Mouse (Mus musculus): ENCODE results near the gene Asgr1.

The Asgr1 gene

GRCm38 (mm10) chr11:70026689-70027088 is 27.2 kb upstream of the Asgr1 start:
- DNase-seq (ENCODE audit: inconsistent ontology term): peak; percentile 93

- DNase-seq (ENCODE audit: inconsistent ontology term): peak; percentile 72
These were observed 26.5 kb upstream of the Asgr1 start for GRCm38 (mm10) chr11:70027397-70027796.

- DNase-seq (ENCODE audit: inconsistent ontology term): no peak
These were observed 25.3 kb upstream of the Asgr1 start for GRCm38 (mm10) chr11:70028401-70029129.

- DNase-seq (ENCODE audit: inconsistent ontology term): peak; percentile 97
These were observed 24.6 kb upstream of the Asgr1 start for GRCm38 (mm10) chr11:70029130-70029801.

GRCm38 (mm10) chr11:70029829-70030550 is 23.9 kb upstream of the Asgr1 start:
- no peak for DNase-seq (ENCODE audit: inconsistent ontology term)

DNA sequence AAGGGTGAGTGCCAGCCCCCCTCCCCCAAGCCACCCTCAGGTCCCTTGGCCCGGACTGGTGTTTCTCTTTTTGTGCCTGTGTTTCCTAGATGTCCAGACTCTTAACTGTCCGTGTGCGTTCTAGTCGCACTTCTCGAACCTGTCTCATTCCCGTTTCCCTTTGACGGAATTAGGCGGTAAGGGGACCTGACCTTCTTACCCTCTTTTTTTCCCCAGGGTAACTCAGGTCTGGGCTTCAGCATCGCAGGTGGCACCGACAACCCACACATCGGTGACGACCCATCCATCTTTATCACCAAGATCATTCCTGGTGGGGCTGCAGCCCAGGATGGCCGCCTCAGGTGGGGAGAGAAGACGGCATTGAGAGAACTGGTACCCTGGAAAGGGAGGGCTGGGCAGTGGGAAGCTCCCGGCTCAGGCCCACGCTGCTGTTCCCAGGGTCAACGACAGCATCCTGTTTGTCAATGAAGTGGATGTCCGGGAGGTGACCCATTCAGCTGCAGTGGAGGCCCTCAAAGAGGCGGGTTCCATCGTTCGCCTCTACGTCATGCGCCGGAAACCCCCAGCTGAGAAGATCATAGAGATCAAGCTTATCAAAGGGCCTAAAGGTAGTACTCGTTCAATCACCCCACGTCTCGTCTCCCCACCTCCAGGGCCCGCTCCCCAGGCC is 23.1 kb upstream of the Asgr1 start:
- DNase-seq (ENCODE audit: inconsistent ontology term): no peak

DNA sequence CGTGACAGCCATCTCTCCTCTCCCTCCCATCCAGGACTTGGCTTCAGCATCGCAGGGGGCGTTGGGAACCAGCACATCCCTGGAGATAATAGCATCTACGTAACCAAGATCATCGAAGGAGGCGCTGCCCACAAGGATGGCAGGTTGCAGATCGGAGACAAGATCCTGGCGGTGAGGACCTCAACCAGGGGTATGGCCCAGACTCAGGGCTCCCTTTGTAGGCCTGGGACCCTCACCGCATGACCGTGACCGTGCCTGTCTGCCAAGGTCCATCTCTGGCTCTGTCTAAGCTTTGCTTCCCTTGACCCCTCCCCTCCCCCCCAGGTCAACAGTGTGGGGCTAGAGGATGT is 22.6 kb upstream of the Asgr1 start:
- DNase-seq (ENCODE audit: inconsistent ontology term): no peak

- DNase-seq (ENCODE audit: inconsistent ontology term): no peak
These were observed 15.7 kb upstream of the Asgr1 start for GRCm38 (mm10) chr11:70038174-70038573.

- DNase-seq (ENCODE audit: inconsistent ontology term): no peak
These were observed 14.3 kb upstream of the Asgr1 start for GRCm38 (mm10) chr11:70039631-70040030.

GRCm38 (mm10) chr11:70040184-70040583 is 13.7 kb upstream of the Asgr1 start:
- no peak for DNase-seq (ENCODE audit: inconsistent ontology term)

DNA sequence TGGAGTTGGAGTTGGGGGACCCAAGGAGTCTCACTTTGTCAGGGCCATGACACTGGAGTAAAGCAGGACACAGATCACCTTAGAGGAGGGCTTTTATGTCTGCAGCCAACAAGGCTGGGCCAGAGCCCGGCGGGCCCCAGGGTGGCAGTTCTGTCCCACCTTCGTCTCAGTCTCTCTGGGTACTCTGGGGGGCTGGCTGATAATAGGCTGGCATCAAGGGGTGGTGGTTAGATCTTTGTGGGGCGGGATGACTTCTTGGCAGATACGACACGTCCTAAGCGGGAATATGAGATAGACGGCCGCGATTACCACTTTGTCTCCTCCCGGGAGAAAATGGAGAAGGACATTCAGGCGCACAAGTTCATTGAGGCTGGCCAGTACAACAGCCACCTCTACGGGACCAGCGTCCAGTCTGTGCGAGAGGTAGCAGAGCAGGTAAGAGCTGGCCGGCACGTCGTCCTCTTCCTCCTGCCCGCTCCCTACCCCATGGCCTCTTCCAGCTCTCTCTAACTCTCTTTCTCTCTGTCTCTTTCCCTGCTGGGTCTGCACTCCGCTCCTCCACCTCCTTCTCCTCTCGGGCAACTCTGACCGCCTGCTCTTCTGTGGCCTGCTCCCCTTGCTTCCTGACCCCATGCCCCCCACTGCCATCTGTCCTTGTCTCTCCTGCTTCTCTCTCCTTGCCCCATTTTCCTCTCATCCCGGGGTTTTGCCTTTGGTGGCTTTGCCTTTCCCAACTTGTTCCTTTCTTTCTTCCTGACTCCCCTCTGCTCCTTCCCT is 11.4 kb upstream of the Asgr1 start:
- DNase-seq (ENCODE audit: inconsistent ontology term): no peak

GRCm38 (mm10) chr11:70043665-70044064 is 10.2 kb upstream of the Asgr1 start:
- no peak for DNase-seq (ENCODE audit: inconsistent ontology term)

DNA sequence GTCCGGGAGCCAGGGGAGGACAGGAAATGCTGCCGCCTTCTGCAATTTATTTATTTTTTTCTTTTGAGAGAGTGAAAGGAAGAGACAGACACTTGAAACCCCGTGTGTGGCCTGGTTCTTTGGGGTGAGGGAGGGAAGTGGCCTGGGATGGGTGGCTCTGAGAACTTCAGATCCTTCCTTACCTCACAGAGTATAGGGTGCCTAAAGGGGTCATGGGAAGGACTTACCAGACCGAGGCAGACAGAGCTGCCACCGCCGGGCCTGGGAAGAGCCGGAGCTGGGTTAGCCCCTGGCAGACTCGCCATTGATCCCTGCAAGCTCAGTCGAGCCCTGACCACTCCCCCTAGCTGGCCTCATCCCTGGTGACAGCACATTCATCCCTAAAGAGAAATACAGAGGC is 8.4 kb upstream of the Asgr1 start:
- DNase-seq (ENCODE audit: inconsistent ontology term): no peak

DNA sequence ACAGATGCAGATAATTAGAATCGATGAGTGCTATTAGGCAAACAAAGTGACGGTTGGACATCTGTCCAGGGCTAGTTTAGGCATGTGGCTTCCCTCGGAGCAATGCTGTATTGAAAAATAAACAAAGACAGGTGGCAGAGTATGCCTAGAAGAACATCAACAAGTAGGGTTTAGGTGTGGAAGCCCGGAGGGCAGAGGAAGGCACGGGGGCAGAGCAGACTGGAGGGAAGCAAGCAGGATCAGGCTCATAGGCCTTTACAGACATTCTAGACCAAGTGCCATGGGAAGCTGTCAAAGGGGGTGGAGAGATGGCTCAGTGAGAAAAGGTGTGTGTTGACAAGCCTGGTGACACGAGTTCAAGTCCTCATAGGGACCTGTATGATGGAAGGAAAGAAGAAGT is 4.5 kb upstream of the Asgr1 start:
- DNase-seq (ENCODE audit: inconsistent ontology term): no peak

DNA sequence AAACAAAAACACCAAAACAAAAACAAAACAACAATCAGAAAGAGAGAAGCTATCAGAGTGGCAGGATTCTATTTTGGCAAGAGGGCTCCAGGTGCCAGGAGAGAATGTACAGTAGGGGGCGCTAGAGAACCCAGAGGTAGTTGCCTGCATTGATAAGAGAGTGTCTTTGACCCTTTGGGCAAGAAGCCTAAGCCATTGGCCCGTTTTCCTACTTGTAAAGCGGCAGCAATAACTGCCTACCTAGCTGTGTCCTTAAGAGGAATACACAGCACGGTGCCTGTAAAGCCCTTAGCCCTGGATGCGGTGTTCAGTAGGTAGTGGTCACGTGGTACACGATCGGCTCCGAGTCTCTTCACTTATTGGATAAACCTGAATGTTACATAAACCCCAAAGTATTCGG is 4.1 kb upstream of the Asgr1 start:
- DNase-seq (ENCODE audit: inconsistent ontology term): no peak

DNA sequence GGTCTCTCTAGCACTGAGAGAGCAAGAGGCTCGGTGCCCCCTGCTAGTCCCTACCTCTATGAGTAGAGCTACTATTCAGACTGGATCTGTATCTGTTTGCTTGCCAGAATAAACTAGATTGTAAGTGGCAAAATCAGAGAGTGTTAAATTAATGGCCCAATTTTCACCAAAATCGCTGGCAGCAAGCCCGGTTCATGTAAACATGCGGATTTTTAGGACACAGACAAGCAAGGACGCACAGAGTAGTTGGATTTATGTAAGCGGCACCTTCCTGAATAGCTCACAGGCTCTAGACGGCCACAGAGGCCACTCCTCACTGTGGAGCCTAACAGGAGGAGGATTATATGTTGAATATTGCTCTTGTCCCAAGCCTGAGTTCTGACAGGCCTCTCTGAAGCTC is 729 bp upstream of the Asgr1 start:
- DNase-seq (ENCODE audit: inconsistent ontology term): no peak

DNA sequence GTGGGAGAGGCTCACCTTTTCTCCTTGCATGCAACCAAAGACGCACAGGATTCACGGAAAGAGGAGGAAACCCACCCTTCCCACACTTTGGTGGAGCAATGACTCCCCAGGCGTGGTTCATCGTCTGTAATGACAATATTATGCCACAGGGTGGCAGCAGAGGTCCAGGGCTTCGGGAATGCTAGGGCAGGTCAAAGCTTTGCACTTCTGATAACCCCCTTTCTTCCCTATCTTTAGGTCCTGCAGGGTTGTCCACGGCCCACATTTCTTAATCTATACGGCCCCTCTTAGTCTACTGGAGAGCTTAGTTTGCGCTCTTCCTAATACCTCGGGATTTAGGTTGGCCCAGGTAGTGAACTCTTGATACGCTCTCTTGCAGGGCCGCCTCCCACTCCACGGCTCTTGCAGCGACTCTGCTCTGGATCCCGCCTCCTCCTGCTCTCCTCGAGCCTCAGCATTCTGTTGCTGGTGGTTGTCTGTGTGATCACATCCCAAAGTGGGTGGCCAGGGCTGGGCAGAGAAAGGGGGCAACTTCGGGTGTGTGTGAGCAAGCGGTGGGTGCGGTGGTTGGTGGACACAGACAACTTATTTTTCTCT is 1.8 kb downstream of the Asgr1 start:
- DNase-seq (ENCODE audit: inconsistent ontology term): peak; percentile 58

GRCm38 (mm10) chr11:70057805-70058204 is 3.9 kb downstream of the Asgr1 start:
- no peak for DNase-seq (ENCODE audit: inconsistent ontology term)

- no peak for DNase-seq (ENCODE audit: inconsistent ontology term)
These were observed 6.0 kb downstream of the Asgr1 start for GRCm38 (mm10) chr11:70059930-70060329.

DNA sequence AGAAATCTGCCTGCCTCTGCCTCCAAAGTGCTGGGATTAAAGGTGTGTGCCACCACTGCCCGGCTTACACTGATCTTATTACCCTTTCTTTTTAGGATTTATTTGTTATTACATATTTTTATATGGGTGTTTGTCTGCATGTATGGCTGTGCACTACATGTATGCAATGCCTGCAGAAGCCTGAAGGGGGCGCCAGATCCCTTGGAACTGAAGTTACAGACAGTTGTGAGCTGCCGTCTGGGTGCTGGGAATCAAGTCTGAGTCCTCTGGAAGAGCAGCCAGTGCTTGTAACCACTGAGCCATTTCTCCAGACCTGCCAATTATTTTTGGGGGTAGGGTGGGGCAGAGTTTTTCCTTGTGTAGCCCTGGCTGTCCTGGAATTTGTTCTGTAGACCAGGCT is 9.2 kb downstream of the Asgr1 start:
- DNase-seq (ENCODE audit: inconsistent ontology term): no peak

DNA sequence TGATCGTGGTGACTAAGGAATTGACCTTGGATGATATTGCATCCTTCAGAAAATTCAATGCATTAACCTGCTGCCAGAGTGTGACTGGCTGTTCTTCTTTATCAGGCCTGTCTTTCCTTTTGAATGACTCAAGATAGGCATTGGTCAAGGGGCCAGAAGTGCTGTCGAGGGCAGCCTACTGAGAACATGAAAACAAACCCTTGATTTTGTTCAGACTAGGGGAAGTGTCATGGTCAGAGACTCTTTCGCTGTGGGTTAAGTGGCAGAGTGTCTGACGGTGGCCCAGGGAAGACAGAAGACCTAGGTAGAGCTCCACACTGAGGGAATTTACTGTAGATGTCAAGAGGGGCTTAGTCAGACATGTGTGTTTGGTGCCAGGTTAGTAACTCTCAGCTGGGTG is 12.8 kb downstream of the Asgr1 start:
- no peak for DNase-seq (ENCODE audit: inconsistent ontology term)
